Mouse (Mus musculus) spleen, adult 2 months (tissue): ENCODE measurements around the gene Primpol.

Experiments
- CTCF ChIP-seq: fragments of 200-500 bp; IDR thresholded peaks from 2 replicates; pipeline ENCODE4 v1.5.1; 2011; ENCODE audit warnings: mild to moderate bottlenecking, inconsistent platforms; ENCODE audit not compliant: insufficient read depth, insufficient read length, insufficient replicate concordance; ENCODE audit errors: extremely low read depth
- POLR2A ChIP-seq: fragments of 200-500 bp; IDR thresholded peaks from 2 replicates; pipeline ENCODE4 v1.6.1; 2011; ENCODE audit warnings: low read depth, low read length, inconsistent platforms

DNA sequence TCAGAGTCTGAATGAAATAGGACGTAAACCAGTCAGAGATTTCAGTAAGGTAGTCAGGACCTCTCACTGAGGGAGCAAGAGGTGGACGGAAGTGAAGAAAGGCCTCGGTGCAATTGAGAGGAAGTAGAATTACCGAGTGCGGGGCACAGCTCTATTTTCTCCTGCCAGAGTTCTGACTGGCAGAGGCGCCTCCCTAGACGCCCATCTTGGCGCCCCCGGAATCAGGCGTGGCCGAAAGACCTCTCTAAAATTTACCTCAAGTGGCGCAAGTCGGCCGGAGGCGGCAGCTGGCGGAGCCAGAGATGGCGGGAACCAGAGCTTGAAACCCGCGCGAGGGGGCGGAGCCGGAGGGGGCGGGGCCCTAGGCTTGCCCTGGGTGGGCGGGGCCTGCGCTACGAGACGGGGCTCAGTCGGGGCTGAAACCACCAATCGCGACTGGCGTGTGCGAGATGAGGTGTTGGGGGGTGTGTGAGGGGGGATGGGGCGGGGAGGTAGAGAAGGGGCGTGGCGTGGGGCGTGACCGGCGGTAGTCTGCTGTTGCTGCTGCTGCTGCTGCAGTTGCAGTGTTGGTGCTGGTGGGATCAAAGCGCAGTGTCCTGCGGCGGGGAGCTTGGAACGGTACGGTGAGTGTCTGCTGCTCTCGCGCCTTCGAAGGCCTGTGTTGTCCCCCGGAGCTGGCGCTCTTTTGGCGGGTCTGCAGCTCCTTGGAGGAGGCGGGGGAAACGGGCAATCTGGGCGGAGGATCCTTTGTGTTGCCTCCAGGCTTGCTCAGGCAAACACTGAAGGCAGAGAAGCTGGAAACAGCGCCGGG, at the start of gene Primpol, which contains the start of gene Casp3:
- TF ChIP-seq POLR2A = peak; percentile 92
- TF ChIP-seq CTCF = no peak
